Mouse (Mus musculus) liver, embryonic 16.5 days (tissue): ENCODE measurements around the gene Lrmda. TPM values are rescaled to one million over a fixed set of nuclear protein-coding genes. Genes with fewer than 3 reads are reported as not detected.

ENCODE experiments used
- ATAC-seq: fragments of 200-750 bp; cut with Nextera tagmentation; 2 replicates; pipeline ENCODE4 v1.8.0; 2017; ENCODE audit warnings: low read depth, mild to moderate bottlenecking, moderate number of reproducible peaks, moderate library complexity
- H3K27ac ChIP-seq: fragments of 300-500 bp; sonication (generic); 2 replicates; pipeline ENCODE4 v1.5.1; 2014; ENCODE audit warnings: mild to moderate bottlenecking, low read length
- H3K27me3 ChIP-seq: fragments of 300-500 bp; sonication (generic); 2 replicates; pipeline ENCODE4 v1.6.1; 2014; ENCODE audit warnings: low read depth, low read length, mixed read lengths; ENCODE audit not compliant: control insufficient read depth, insufficient read depth
- H3K36me3 ChIP-seq: fragments of 300-500 bp; sonication (generic); 2 replicates; pipeline ENCODE4 v1.6.1; 2014; ENCODE audit warnings: mild to moderate bottlenecking; ENCODE audit not compliant: control insufficient read depth, insufficient read depth
- H3K4me1 ChIP-seq: fragments of 300-500 bp; sonication (generic); 2 replicates; pipeline ENCODE4 v1.6.1; 2014; ENCODE audit warnings: low read depth, low read length, mixed read lengths; ENCODE audit not compliant: control insufficient read depth
- H3K4me2 ChIP-seq: fragments of 300-500 bp; sonication (generic); 2 replicates; pipeline ENCODE4 v1.6.1; 2014; ENCODE audit warnings: low read depth, low read length, mixed read lengths
- H3K4me3 ChIP-seq: fragments of 300-500 bp; sonication (generic); 2 replicates; pipeline ENCODE4 v1.5.1; 2014; ENCODE audit warnings: low read depth, mild to moderate bottlenecking, low read length
- H3K9ac ChIP-seq: fragments of 300-500 bp; sonication (generic); 2 replicates; pipeline ENCODE4 v1.6.1; 2014; ENCODE audit warnings: low read depth, low read length
- H3K9me3 ChIP-seq: fragments of 300-500 bp; sonication (generic); replicated peaks from 2 replicates; pipeline ENCODE4 v1.6.1; 2016; ENCODE audit warnings: low read length; ENCODE audit not compliant: control insufficient read depth
- WGBS: fragments of 180-500 bp; shearing (Covaris S2); extraction: QIAGEN DNeasy Blood & Tissue Kit; methylation state at CpG from one replicate; pipeline ENCODE4 v1.1.7; 2014; ENCODE audit not compliant: insufficient replicate concordance; 5-methylcytosine and 5-hydroxymethylcytosine counted together
- polyA plus RNA-seq: library from polyadenylated mRNA; unstranded; fragments of >200 nt; fragmentation: Nextera tagmentation; extraction: Ambion mirVana; gene quantifications from 2 replicates; pipeline ENCODE4 v1.2.1, GENCODE M21; 2015

Lrmda gene
- polyA plus RNA-seq, 1 experiment from 2014 or later = 0.46 TPM

DNA sequence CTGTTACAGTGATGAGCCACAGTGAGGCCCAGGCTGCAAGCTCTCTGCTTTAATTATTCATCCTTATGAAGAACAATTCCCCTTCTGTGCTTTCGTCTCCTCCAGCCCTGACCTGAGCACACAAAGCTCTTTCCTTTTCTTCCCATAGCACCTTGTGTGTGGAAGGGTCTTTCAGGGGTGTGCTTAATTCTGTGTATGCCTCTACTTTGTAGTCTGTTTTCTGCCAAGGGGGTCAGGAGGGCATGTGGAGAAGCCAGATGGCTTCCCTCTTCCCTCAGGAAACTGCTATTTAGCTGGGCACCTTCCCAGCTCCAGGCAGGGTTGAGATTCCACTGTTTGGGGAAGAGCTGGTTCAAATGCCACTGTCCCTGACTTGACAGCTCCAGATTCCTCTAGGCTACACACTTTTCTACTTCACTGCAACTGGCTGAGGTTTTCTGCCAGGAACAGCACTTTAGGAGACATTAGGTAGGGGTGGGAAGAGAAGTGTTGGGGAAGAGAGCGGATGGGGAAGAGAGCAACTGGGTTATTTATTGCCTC is 995.3 kb downstream of the Lrmda start:
- Histone ChIP-seq H3K9ac (no peak overlapping the region), H3K4me2 (no peak overlapping the region), H3K36me3 (no peaks in the 10 kb centered on the region), H3K27ac (no peak overlapping the region), H3K4me1 (no peaks in the 10 kb centered on the region), H3K27me3 (no peaks in the 10 kb centered on the region), H3K4me3 (no peak overlapping the region), H3K9me3 (no peaks in the 10 kb centered on the region)
- WGBS = 60% methylated on average over 2 of the region's 2 CpGs
- no peak for ATAC-seq

DNA sequence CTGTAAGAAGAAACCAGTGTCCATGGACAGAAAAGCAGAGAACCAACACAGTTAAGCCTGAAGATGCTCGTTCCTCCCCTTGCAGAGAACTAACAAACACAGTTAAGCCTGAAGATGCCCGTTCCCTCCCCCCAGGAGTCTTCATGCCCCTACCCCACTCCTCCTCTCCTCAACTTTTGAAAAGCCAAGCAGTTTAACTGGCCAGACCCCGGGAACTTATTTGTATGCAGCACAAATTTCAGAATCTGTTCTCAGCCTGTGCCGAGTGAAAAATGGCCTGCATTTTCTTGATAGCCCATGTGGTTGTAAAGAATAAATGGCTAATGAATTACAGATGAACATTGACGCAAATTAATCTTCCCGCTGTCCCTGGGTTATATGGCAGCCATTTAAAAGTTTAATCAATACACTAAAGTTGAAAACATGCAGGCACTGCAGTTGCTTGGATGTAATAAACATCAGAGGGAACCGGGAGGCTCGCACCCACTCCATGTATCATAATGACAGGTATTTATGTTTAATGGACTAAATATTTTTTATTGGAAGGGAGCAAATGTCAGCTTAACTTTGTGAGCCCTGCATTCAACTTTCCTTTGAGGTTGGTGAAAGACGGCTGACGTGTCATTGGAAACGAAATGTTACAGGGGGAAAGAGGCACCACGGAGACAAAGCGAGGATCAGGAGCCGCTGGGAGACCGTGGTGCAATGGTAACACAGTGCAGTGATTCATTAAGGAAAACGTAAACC is 996.0 kb downstream of the Lrmda start:
- ATAC-seq = no peak
- H3K36me3 ChIP-seq = no peaks in the 10 kb centered on the region
- no peak overlapping the region for H3K27ac ChIP-seq
- no peak overlapping the region for H3K4me3 ChIP-seq
- no peak overlapping the region for H3K4me2 ChIP-seq
- no peaks in the 10 kb centered on the region for H3K27me3 ChIP-seq
- no peaks in the 10 kb centered on the region for H3K9me3 ChIP-seq
- 61% methylated on average over 16 of the region's 16 CpGs for WGBS
- H3K9ac ChIP-seq = no peak overlapping the region
- no peaks in the 10 kb centered on the region for H3K4me1 ChIP-seq

DNA sequence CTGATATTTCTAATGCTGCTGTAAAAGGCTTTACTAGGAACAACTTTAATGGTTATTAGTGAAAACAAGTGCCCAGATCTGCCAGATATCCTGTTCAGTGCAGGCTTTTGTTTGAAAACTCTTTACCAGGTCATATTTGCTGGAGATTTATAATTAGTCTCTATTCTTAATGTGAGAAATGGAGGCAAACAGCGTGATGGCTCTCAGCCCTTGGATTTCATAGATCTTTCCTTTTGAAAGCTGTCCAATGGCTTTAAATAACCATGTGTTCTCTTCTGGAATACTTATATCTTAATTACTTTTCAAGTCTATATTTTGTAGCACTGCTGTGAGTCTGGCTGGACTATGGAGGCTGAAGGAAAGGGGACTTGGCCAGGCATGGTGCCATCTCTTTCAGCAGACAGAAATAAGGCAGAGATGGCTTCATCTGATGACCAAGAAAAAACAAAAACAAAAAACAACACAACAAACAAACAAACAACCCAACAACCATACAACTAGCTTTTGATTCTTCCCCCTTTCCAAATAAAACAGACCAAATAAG is 996.6 kb downstream of the Lrmda start:
- Histone ChIP-seq H3K27me3 (no peaks in the 10 kb centered on the region), H3K4me2 (no peak overlapping the region), H3K9ac (no peak overlapping the region), H3K9me3 (no peaks in the 10 kb centered on the region), H3K4me3 (no peak overlapping the region), H3K4me1 (no peaks in the 10 kb centered on the region), H3K36me3 (no peaks in the 10 kb centered on the region), H3K27ac (no peak overlapping the region)
- 67% methylated on average over 1 of the region's 1 CpGs for WGBS
- no peak for ATAC-seq

DNA sequence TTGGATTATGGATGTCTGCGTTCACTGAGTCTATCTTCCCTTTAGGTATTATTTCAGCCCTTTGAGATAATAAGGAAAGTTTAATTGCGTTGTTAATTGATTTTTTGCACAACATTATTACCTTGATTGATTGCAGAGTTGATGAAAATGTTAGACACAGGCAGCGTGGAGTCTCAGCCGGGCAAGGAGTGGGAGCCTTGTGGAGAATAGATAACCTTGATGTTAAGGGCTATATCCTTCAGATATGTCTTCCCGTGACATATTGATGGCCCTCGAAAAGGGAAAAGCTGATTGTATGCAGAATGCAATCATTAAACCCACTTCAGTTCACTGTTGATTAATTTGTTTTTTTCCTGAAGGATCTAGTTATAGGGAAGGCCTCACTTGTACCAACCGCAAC is 1021.5 kb downstream of the Lrmda start:
- H3K4me1 ChIP-seq = no peaks in the 10 kb centered on the region
- H3K9ac ChIP-seq = no peak overlapping the region
- no peaks in the 10 kb centered on the region for H3K9me3 ChIP-seq
- H3K27ac ChIP-seq = no peak overlapping the region
- H3K4me3 ChIP-seq = no peak overlapping the region
- H3K4me2 ChIP-seq = no peak overlapping the region
- WGBS = 62% methylated on average over 7 of the region's 7 CpGs
- H3K36me3 ChIP-seq = no peaks in the 10 kb centered on the region
- no peak for ATAC-seq
- no peaks in the 10 kb centered on the region for H3K27me3 ChIP-seq

DNA sequence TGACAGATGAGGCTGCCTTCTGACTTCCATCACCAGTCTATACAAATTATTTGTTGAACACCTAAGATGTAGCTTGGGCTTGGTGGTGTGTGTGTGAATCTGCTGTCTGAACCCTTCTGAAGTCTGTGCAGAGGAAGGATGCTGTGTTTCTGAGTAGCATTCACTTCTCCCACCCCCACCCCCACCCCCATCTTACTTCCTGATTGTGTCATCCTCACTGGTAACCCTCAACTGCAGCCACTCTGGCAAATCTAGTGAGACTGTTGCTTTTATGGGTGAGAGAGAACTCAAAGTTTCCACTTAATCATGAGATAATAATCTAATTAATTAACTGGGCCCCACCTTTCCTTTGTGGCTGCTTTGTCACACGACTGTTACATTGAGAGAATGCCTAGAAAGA is 1025.8 kb downstream of the Lrmda start:
- H3K4me2 ChIP-seq = no peak overlapping the region
- ATAC-seq = no peak
- H3K4me3 ChIP-seq = no peak overlapping the region
- no peak overlapping the region for H3K27ac ChIP-seq
- H3K36me3 ChIP-seq = no peaks in the 10 kb centered on the region
- H3K27me3 ChIP-seq = no peaks in the 10 kb centered on the region
- H3K9ac ChIP-seq = no peak overlapping the region
- H3K9me3 ChIP-seq = no peaks in the 10 kb centered on the region
- H3K4me1 ChIP-seq = no peaks in the 10 kb centered on the region
- 13% methylated on average over 1 of the region's 1 CpGs for WGBS

DNA sequence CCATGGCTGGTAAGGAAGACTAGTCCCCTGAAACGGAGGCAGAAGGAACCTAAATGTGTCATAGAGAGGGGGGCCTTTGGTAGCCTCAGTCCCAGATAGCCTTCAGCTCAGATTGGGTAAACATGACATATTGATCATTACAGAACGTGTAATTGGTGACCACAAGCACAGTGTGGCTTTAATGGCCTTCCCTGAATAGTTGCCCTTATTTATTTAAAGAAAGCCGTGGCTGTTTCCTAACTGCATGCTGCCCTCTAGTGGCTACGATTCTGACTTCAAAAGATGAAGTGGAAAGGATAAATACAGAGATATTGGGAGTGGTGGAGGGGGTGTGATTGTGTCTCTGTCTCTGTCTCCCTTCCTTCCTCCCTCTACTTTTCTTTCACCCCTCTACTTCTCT is 1026.8 kb downstream of the Lrmda start:
- H3K36me3 ChIP-seq = no peaks in the 10 kb centered on the region
- H3K27ac ChIP-seq = no peak overlapping the region
- no peaks in the 10 kb centered on the region for H3K4me1 ChIP-seq
- no peak overlapping the region for H3K9ac ChIP-seq
- no peak overlapping the region for H3K4me2 ChIP-seq
- WGBS = 13% methylated on average over 4 of the region's 4 CpGs
- no peaks in the 10 kb centered on the region for H3K27me3 ChIP-seq
- ATAC-seq = no peak
- no peaks in the 10 kb centered on the region for H3K9me3 ChIP-seq
- no peak overlapping the region for H3K4me3 ChIP-seq

DNA sequence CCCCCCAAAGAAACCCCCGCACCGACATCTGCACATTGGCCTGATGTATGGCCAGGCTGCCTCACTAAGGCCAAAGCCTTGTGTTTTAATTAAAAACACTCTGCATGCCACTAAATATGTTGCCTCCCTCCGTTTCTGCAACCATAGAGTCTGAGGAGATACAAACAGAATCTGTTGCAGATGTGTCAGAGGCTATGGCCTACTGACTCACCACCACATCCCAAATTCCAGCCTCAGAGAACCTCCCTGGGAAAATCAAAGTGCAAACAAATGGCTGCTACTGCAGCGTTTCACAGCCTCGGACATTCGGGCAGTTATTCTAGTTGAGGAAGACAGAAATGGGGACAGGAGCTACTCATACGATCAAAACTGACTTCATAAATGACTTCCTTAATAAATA is 1031.9 kb downstream of the Lrmda start:
- Histone ChIP-seq H3K4me1 (no peaks in the 10 kb centered on the region), H3K36me3 (no peaks in the 10 kb centered on the region), H3K9ac (no peak overlapping the region), H3K27ac (no peak overlapping the region), H3K4me3 (no peak overlapping the region), H3K27me3 (no peaks in the 10 kb centered on the region), H3K9me3 (no peaks in the 10 kb centered on the region), H3K4me2 (no peak overlapping the region)
- no peak for ATAC-seq
- 61% methylated on average over 7 of the region's 7 CpGs for WGBS

DNA sequence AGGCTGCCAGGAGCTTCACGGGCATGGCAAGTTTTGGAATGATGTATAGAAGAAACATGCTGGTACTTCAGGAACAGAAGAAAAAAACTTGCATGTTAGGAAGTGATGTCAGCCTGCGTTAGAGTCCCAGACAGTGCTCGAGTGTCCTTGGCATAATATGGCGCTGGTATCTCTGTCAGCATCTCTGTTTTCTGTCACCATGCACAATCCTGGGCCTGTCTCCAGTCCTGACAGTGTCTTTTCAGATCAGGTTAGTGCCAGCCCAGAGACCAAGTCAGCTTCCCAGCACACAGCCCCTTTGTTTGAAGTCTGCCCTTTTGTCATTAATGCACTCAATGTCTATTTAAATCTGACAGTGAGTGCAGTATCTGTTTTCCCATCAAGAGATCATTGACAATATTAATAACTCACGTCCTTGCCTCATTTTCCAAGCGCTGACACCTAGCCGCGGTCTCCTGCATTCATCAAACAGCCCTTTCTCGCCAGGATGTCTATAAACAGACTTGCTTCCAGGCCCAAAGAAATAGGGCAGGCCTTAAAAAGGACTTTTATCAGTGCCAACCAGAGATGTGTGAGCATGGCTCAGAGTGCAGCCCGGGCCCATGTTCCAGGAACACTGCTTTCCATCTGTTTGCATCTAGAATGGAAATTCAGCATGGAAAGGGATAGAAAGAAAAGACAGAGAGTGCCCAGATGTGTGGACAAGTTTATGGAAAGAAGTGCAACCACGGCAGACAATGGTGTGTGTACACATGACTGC is 1033.5 kb downstream of the Lrmda start:
- Histone ChIP-seq H3K27ac (no peak overlapping the region), H3K27me3 (no peaks in the 10 kb centered on the region), H3K4me1 (no peaks in the 10 kb centered on the region), H3K9ac (no peak overlapping the region), H3K9me3 (no peaks in the 10 kb centered on the region), H3K36me3 (no peaks in the 10 kb centered on the region), H3K4me3 (no peak overlapping the region), H3K4me2 (no peak overlapping the region)
- 61% methylated on average over 11 of the region's 11 CpGs for WGBS
- no peak for ATAC-seq
